Mouse (Mus musculus) spleen, adult 2 months (tissue): ENCODE results near the gene Hist1h4h. TPM values are rescaled to one million over a fixed set of nuclear protein-coding genes. Genes with fewer than 3 reads are reported as not detected.
A peak's percentile ranks its signal among the peaks of the same experiment; 100 is the strongest.
"Not testable (repeated sequence)": the region's sequence is repeated elsewhere in the genome, so short reads cannot be mapped to it uniquely, and the experiment has no call there.

Experiments
- DNase-seq, 2 experiments: peaks; one replicate each; pipeline versions ENCODE4 v3.0.0 to v3.0.0-alpha.2; 2012 to 2021; ENCODE audit warnings: low spot score in 2 of 2, low read depth in 1 of 2
- H3K27ac ChIP-seq: fragments of 200-500 bp; 2 replicates; pipeline ENCODE4 v1.5.1; 2012; ENCODE audit warnings: low read length, inconsistent platforms; ENCODE audit not compliant: insufficient read depth
- H3K27me3 ChIP-seq: fragments of 200-500 bp; 2 replicates; pipeline ENCODE4 v1.6.1; 2012; ENCODE audit warnings: mild to moderate bottlenecking, moderate library complexity, low read length, inconsistent platforms; ENCODE audit not compliant: control insufficient read depth, insufficient read depth
- H3K36me3 ChIP-seq: fragments of 200-500 bp; 2 replicates; pipeline ENCODE4 v1.6.1; 2012; ENCODE audit warnings: mild to moderate bottlenecking, low read length, inconsistent platforms; ENCODE audit not compliant: control insufficient read depth, insufficient read depth
- H3K4me1 ChIP-seq: fragments of 200-500 bp; 2 replicates; pipeline ENCODE4 v1.6.1; 2011; ENCODE audit warnings: inconsistent platforms; ENCODE audit not compliant: control insufficient read depth, insufficient read depth, insufficient read length
- H3K4me3 ChIP-seq: fragments of 200-500 bp; 2 replicates; pipeline ENCODE4 v1.5.1; 2011; ENCODE audit warnings: mild to moderate bottlenecking, inconsistent platforms; ENCODE audit not compliant: insufficient read depth, insufficient read length; ENCODE audit errors: extremely low read depth
- CTCF ChIP-seq: fragments of 200-500 bp; IDR thresholded peaks from 2 replicates; pipeline ENCODE4 v1.5.1; 2011; ENCODE audit warnings: mild to moderate bottlenecking, inconsistent platforms; ENCODE audit not compliant: insufficient read depth, insufficient read length, insufficient replicate concordance; ENCODE audit errors: extremely low read depth
- POLR2A ChIP-seq: fragments of 200-500 bp; IDR thresholded peaks from 2 replicates; pipeline ENCODE4 v1.6.1; 2011; ENCODE audit warnings: low read depth, low read length, inconsistent platforms
- WGBS: fragments of 180-500 bp; shearing (Covaris S2); methylation state at CpG from one replicate; pipeline ENCODE4 v1.1.7; 2018; 5-methylcytosine and 5-hydroxymethylcytosine counted together
- polyA plus RNA-seq: library from polyadenylated mRNA; depleted of rRNA; stranded (reverse); fragments of >200 nt; gene quantifications from 2 replicates; pipeline ENCODE4 v1.2.3, GENCODE M21; 2012

The Hist1h4h gene
- polyA plus RNA-seq, 1 experiment, result 26.5 TPM

GRCm38 (mm10) chr13:23543965-23544786 lies 13.3 kb downstream of the Hist1h4h start, which contains the start of gene Hist1h3f:
Hist1h3f (plus strand) TSS chr13:23544052.
- WGBS, result under 1% methylated on average over 25 of the region's 45 CpGs
- Histone ChIP-seq H3K36me3 (no peaks in the 10 kb centered on the region), H3K27ac (peak within 1 kb of the TSS; percentile 96), H3K4me3 (peak within 1 kb of the TSS; percentile 68), H3K27me3 (no peaks in the 10 kb centered on the region), H3K4me1 (no peaks in the 10 kb centered on the region)
- TF ChIP-seq POLR2A, result peak; percentile 96
- no peak for TF ChIP-seq CTCF
- DNase-seq, result peak; percentile 46 to 95

- peak overlapping the region; percentile 88 for H3K27ac ChIP-seq
- DNase-seq, result not testable (repeated sequence)
- 0% methylated on average over 12 of the region's 14 CpGs for WGBS
These were observed 13.9 kb downstream of the Hist1h4h start for GRCm38 (mm10) chr13:23544787-23545120.

GRCm38 (mm10) chr13:23546694-23547093 lies 15.8 kb downstream of the Hist1h4h start:
- 89% methylated on average over 5 of the region's 5 CpGs for WGBS
- H3K36me3 ChIP-seq, result no peaks in the 10 kb centered on the region
- no peak for DNase-seq

More at GRCm38 (mm10) chr13:23544787-23545120, 13.9 kb downstream of the Hist1h4h start:
- H3K4me1 ChIP-seq, H3K36me3 ChIP-seq, H3K27me3 ChIP-seq: not testable (repeated sequence)
- peak overlapping the region; percentile 52 for H3K4me3 ChIP-seq

GRCm38 (mm10) chr13:23550761-23551145 lies 19.9 kb downstream of the Hist1h4h start:
- H3K4me1 ChIP-seq, result peaks cover 4% of the 10 kb centered on the region
- TF ChIP-seq CTCF (no peak), POLR2A (no peak)
- H3K4me3 ChIP-seq, result peak overlapping the region; percentile 49; the same call in 1 of the 2 replicates
- no peaks in the 10 kb centered on the region for H3K27me3 ChIP-seq
- no peak for DNase-seq
- 9% methylated on average over 3 of the region's 3 CpGs for WGBS
- no peaks in the 10 kb centered on the region for H3K36me3 ChIP-seq
- peak overlapping the region; percentile 22; the same call in 1 of the 2 replicates for H3K27ac ChIP-seq

More at GRCm38 (mm10) chr13:23546694-23547093, 15.8 kb downstream of the Hist1h4h start:
- no peaks in the 10 kb centered on the region for H3K27me3 ChIP-seq
- TF ChIP-seq CTCF (no peak), POLR2A (no peak)
- H3K4me3 ChIP-seq, result no peak overlapping the region
- H3K4me1 ChIP-seq, result peaks cover 4% of the 10 kb centered on the region
- H3K27ac ChIP-seq, result no peak overlapping the region

GRCm38 (mm10) chr13:23551146-23551834 lies 20.4 kb downstream of the Hist1h4h start, which contains the start of gene Hist1h4f:
Hist1h4f (minus strand) TSS chr13:23551648.
- not testable (repeated sequence) for H3K36me3 ChIP-seq, H3K4me1 ChIP-seq, H3K27me3 ChIP-seq
- peak; percentile 61 to 74 for DNase-seq
- H3K4me3 ChIP-seq, result peak within 1 kb of the TSS; percentile 49
- H3K27ac ChIP-seq, result peak within 1 kb of the TSS; percentile 84
- TF ChIP-seq CTCF (0 out of 2 replicates have a peak, but pooled peaks have one; percentile 5), POLR2A (peak; percentile 54)
- under 1% methylated on average over 47 of the region's 47 CpGs for WGBS

GRCm38 (mm10) chr13:23551931-23552914 lies 21.4 kb downstream of the Hist1h4h start:
- TF ChIP-seq POLR2A (no peak), CTCF (no peak)
- Histone ChIP-seq H3K27ac (peak overlapping the region; percentile 84; the same call in 1 of the 2 replicates), H3K27me3 (no peaks in the 10 kb centered on the region), H3K36me3 (no peaks in the 10 kb centered on the region), H3K4me1 (peaks cover 4% of the 10 kb centered on the region), H3K4me3 (no peak overlapping the region)
- no peak for DNase-seq
- WGBS, result 45% methylated on average over 8 of the region's 8 CpGs
